Mouse (Mus musculus): ENCODE measurements at regions not wholly inside any gene's neighbourhood (a gene's known extent, or its start where the extent isn't known, plus 50 kb on each side); places are given as distances from the start of the nearest gene placed in this dataset.

DNA sequence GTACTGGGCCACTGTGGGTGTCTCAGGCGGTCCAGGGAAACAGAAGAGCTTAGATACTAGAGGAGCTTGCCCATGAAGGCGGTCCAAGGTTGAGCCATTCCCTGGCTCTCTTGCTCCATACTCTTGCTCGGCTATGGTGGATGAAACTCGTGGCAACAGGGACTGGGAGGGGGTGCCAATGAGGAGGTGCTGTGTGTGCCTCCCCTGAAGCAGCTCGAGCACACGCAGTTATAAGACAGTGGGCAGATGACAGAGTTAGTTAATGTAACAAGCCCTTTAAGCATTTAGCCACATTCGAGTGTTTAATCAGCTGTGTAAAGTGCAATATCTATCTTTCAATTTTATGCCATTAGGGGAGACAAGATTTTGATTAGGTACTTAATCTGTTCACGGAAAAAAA is 237.5 kb downstream of the Dhx35 start:
- TF ChIP-seq CTCF (IDR thresholded peaks at IDR 0.05; ENCODE audit: control insufficient read depth, insufficient read depth, insufficient read length) (no peak), MAX (IDR thresholded peaks at IDR 0.05) (no peak), USF1 (IDR thresholded peaks at IDR 0.05; ENCODE audit: low read depth) (no peak), MYOG (IDR thresholded peaks at IDR 0.05; ENCODE audit: control insufficient read depth, extremely low read depth, insufficient read length) (no peak), MYOD1 (IDR thresholded peaks at IDR 0.05; ENCODE audit: control insufficient read depth, insufficient read length, low read depth) (no peak)
